In the genomic region with DNA sequence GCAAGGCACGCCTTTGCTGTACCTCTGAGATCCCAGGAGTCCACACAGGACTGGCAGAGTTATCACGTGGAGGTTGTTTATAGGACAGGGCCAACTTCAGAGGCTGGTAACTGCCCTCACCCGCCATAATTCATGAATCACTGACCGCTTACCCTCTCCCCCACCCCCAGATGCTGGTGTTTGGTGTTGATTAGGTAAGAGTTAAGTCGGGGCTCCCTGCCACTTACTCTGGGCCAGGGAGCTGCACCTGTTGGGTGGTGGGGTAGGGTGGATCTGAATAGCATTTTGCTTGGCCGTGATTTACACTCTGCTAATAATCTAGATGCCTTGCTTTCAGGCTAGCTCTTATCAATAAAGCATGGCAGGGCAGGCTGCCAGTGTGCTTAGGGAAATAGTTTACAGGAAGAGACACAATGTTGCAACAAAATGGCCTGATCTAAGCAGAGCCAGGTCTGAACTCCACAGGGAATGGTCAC, we compare ENCODE assay signal across 9 mouse cellular contexts. TPM values are rescaled to one million over a fixed set of nuclear protein-coding genes. Genes with fewer than 3 reads are reported as not detected.
A peak's percentile ranks its signal among the peaks of the same experiment; 100 is the strongest.
DNase-seq lines count a peak whose midpoint lies in the region; ATAC-seq and TF ChIP-seq lines count a peak whose summit lies in the region.
"Had no signal": no experiment of that assay in that cellular context is flagged by ENCODE, and none has a peak within 500 bp of the region (broad histone marks: within the 10 kb centered on the region; RNA-seq: fewer than 3 reads in every experiment).

No protein-coding gene starts in this region.

- TF ChIP-seq EP300 in stomach, postnatal 0 days (optimal IDR thresholded peaks at IDR 0.05): no peak

- ATAC-seq in stomach, postnatal 0 days (ENCODE audit: low FRiP score, low TSS enrichment): peak; percentile 86

- 42% methylated on average over 6 of the region's 6 CpGs for WGBS in stomach, postnatal 0 days

- H3K4me1 ChIP-seq in stomach, postnatal 0 days (replicated peaks; ENCODE audit: control insufficient read depth, insufficient read depth): no peaks in the 10 kb centered on the region

- H3K27me3 ChIP-seq in stomach, postnatal 0 days (ENCODE audit: control insufficient read depth, insufficient read depth, low read length): no peaks in the 10 kb centered on the region

- no peaks in the 10 kb centered on the region for H3K36me3 ChIP-seq in stomach, postnatal 0 days (ENCODE audit: control insufficient read depth, insufficient read depth, low read length)

- DNase-seq in gastrocnemius, adult 18-20 months (ENCODE audit: low spot score): peak; percentile 43
- DNase-seq in gastrocnemius, postnatal 4 days (ENCODE audit: low spot score in 2 of 2): no peak
- peak; percentile 22 for DNase-seq in retina, embryonic 14.5 days (ENCODE audit: low spot score)
- no peak for DNase-seq in retina, postnatal 1 day
- peak; percentile 46 to 58 for DNase-seq in heart, postnatal 36 days
- DNase-seq in stomach, postnatal 0 days (ENCODE audit: low spot score): peak; percentile 41
- DNase-seq in cerebellum, adult 9-11 months: no peak
- DNase-seq in thymus, postnatal 36 days: no peak

- no peak for TF ChIP-seq CTCF in stomach, postnatal 0 days (IDR thresholded peaks at IDR 0.05; ENCODE audit: low read depth)

- no peak overlapping the region for H3K4me3 ChIP-seq in stomach, postnatal 0 days (ENCODE audit: low read depth, low read length)

- H3K9ac ChIP-seq in stomach, postnatal 0 days (ENCODE audit: low read length): no peak overlapping the region

- no peaks in the 10 kb centered on the region for H3K9me3 ChIP-seq in stomach, postnatal 0 days (ENCODE audit: control insufficient read depth, low read length)

- intact Hi-C loops in heart, postnatal 36 days (cut with DNase I): loop anchor here (5.0 kb wide), 1 partner anchor 44 kb away; no protein-coding TSS in a partner anchor

- no peak overlapping the region for H3K4me2 ChIP-seq in stomach, postnatal 0 days (replicated peaks; ENCODE audit: low read depth)

- H3K27ac ChIP-seq in stomach, postnatal 0 days (replicated peaks): no peak overlapping the region

RNA-seq across cellular contexts. Expression of a gene that starts 25.2 kb away (rescaled TPM):
- 10 to 100 TPM; 18.4 to 21.3 TPM for total RNA-seq in gastrocnemius, adult 18-20 months (2021)
- 10 to 100 TPM; 44.9 to 51.5 TPM for total RNA-seq in gastrocnemius, postnatal 4 days (2021)
- 10 to 100 TPM; 51.9 to 66.2 TPM for total RNA-seq in heart, postnatal 36 days (2021)
- 5.4 and 6.2 TPM in 2 replicates for polyA plus RNA-seq in stomach, postnatal 0 days (2015; fragmentation: Nextera tagmentation; extraction: Ambion mirVana)
- total RNA-seq: megakaryocyte-erythroid progenitor cell, adult 5-6 weeks had no signal

Comparison
In these comparisons a context has a peak if more than half of its experiments do, and no peak if none do; other contexts are left out.
1. DNase-seq: peak in gastrocnemius, adult 18-20 months (single experiment), retina, embryonic 14.5 days (single experiment), heart, postnatal 36 days (2 of 2) and stomach, postnatal 0 days (single experiment); none in gastrocnemius, postnatal 4 days (0 of 2), retina, postnatal 1 day (single experiment), cerebellum, adult 9-11 months (single experiment) and thymus, postnatal 36 days (0 of 2).